Mouse (Mus musculus) testis, adult 2 months (tissue): Measurements from ENCODE around the gene H2-Aa.

ENCODE experiments used
- CTCF ChIP-seq: fragments of 200-500 bp; IDR thresholded peaks from 2 replicates; pipeline ENCODE4 v1.5.1; 2012; ENCODE audit warnings: low read depth, mild to moderate bottlenecking, inconsistent platforms, low read length, moderate library complexity; ENCODE audit not compliant: control insufficient read depth, insufficient read depth, insufficient replicate concordance
- POLR2A ChIP-seq: fragments of 200-500 bp; IDR thresholded peaks from 2 replicates; pipeline ENCODE4 v1.6.1; 2012; ENCODE audit warnings: low read depth, mild to moderate bottlenecking, inconsistent platforms, low read length, moderate library complexity; ENCODE audit not compliant: control insufficient read depth

DNA sequence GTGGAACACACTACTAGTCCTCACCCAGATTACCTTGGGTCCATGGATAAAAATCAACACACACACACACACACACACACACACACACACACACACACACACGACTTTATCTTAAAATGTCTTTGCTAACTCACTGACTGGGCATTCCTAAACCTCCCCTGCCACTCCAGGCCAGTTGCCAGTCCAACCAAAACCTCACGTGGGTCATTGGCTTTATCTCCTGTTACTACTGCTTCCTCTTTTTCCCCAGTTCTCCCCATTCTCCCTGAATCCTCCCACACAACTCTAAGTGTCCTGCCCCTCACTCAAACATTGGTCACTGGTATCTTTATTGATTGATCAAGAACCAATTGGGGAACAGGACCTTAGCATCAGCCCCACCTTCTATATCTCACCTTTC lies 29.7 kb upstream of the H2-Aa start:
- TF ChIP-seq POLR2A (no peak), CTCF (no peak)
